Mouse (Mus musculus) neural tube, embryonic 15.5 days (tissue): Measurements from ENCODE around the gene Tnfrsf21. TPM values are rescaled to one million over a fixed set of nuclear protein-coding genes. Genes with fewer than 3 reads are reported as not detected.

Source experiments
- ATAC-seq: fragments of 200-750 bp; cut with Nextera tagmentation; 2 replicates; pipeline ENCODE4 v1.8.0; 2017; ENCODE audit warnings: mild to moderate bottlenecking, moderate TSS enrichment, moderate library complexity; ENCODE audit not compliant: low FRiP score
- H3K27ac ChIP-seq: fragments of 300-500 bp; sonication (generic); replicated peaks from 2 replicates; pipeline ENCODE4 v1.5.1; 2015; ENCODE audit warnings: mild to moderate bottlenecking, inconsistent platforms
- H3K27me3 ChIP-seq: fragments of 300-500 bp; sonication (generic); replicated peaks from 2 replicates; pipeline ENCODE4 v1.6.1; 2015; ENCODE audit warnings: inconsistent platforms
- H3K36me3 ChIP-seq: fragments of 300-500 bp; sonication (generic); 2 replicates; pipeline ENCODE4 v1.6.1; 2015; ENCODE audit warnings: inconsistent platforms
- H3K4me1 ChIP-seq: fragments of 300-500 bp; sonication (generic); 2 replicates; pipeline ENCODE4 v1.6.1; 2015; ENCODE audit warnings: inconsistent platforms
- H3K4me2 ChIP-seq: fragments of 300-500 bp; sonication (generic); 2 replicates; pipeline ENCODE4 v1.6.1; 2015; ENCODE audit warnings: inconsistent platforms, mild to moderate bottlenecking, moderate library complexity
- H3K4me3 ChIP-seq: fragments of 300-500 bp; sonication (generic); replicated peaks from 2 replicates; pipeline ENCODE4 v1.5.1; 2015; ENCODE audit warnings: mild to moderate bottlenecking, inconsistent platforms
- H3K9ac ChIP-seq: fragments of 300-500 bp; sonication (generic); replicated peaks from 2 replicates; pipeline ENCODE4 v1.6.1; 2015; ENCODE audit warnings: mild to moderate bottlenecking, inconsistent platforms
- H3K9me3 ChIP-seq: fragments of 300-500 bp; sonication (generic); replicated peaks from 2 replicates; pipeline ENCODE4 v1.6.1; 2016; ENCODE audit warnings: inconsistent platforms
- WGBS: fragments of 180-500 bp; shearing (Covaris S2); methylation state at CpG from one replicate; pipeline ENCODE4 v1.1.7; 2015; ENCODE audit warnings: mixed read lengths; 5-methylcytosine and 5-hydroxymethylcytosine counted together
- polyA plus RNA-seq: library from polyadenylated mRNA; unstranded; fragments of >200 nt; fragmentation: Nextera tagmentation; extraction: Ambion mirVana; gene quantifications from 2 replicates; pipeline ENCODE4 v1.2.1, GENCODE M21; 2015

Gene Tnfrsf21
- polyA plus RNA-seq, 1 experiment from 2014 or later = 84.4 TPM

DNA sequence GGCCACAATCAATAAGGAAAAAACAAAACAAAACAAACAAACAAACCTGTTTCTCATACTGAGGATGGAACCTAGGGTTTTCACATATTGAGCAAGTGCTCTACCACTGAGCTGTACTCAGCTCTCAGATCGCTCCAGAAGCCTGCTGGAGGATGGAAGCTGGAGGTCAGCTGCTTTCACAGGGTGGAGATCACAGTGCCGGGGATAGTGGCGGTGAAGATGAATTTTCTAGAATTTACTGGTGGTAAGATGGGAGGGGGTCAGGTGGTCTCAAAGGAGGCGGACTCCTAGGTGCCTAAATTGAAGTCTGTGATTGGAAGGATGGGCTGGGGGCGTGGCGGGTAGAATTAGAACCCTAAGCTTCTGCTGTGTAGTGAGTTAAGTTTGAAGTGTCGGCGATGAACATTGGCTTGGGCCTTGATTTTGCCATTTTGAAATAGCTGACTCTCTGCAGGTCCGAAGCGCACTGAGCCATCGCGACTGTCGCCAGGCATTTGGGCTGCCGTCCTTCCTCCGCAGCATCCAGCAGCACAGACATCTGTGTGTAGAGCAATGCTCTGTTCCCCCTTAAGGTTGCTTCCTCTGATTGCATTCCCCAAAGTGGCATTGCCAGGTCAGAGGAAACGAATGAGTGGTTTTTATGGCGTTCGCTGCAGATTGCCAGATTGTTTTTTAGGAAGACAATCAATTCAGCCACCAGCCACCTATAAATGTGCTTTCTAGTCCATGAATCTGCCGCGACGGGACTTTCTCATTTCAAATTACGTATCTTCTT is 9.7 kb downstream of the Tnfrsf21 start:
- Histone ChIP-seq H3K4me3 (peak overlapping the region; percentile 11; the same call in 1 of the 2 replicates), H3K36me3 (0 out of 2 replicates have a peak, but pooled peaks cover 5% of the 10 kb centered on the region), H3K4me2 (peak overlapping the region; percentile 39), H3K4me1 (peaks cover 62% of the 10 kb centered on the region), H3K9ac (no peak overlapping the region), H3K9me3 (no peaks in the 10 kb centered on the region), H3K27ac (peak overlapping the region; percentile 57), H3K27me3 (no peaks in the 10 kb centered on the region)
- peak; percentile 75; the same call in 1 of the 2 replicates for ATAC-seq
- 53% methylated on average over 22 of the region's 22 CpGs for WGBS

DNA sequence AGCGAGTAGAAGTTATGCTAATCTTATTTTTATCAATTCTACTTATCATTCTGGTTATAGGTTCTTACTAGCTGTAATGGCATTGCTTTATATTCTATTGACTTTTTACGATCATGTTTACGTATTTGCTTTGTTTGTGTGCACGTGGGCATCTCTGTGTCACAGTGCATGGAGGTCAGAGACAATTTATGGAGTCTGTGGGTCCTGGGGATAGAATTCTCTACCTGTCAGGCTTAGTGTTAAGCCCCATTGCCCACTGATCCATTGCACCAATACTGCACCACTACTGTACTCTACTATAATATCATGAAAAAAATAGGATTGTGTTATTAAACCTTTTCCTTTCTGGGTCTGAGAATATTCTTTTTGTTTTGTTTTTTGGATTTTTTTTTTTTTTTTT is 10.4 kb downstream of the Tnfrsf21 start:
- 23% methylated on average over 4 of the region's 4 CpGs for WGBS
- Histone ChIP-seq H3K36me3 (0 out of 2 replicates have a peak, but pooled peaks cover 5% of the 10 kb centered on the region), H3K9me3 (no peaks in the 10 kb centered on the region), H3K27me3 (no peaks in the 10 kb centered on the region), H3K4me1 (peaks cover 60% of the 10 kb centered on the region), H3K27ac (peak overlapping the region; percentile 57; the same call in 1 of the 2 replicates), H3K9ac (no peak overlapping the region), H3K4me2 (peak overlapping the region; percentile 39), H3K4me3 (no peak overlapping the region)
- ATAC-seq = peak; percentile 54

DNA sequence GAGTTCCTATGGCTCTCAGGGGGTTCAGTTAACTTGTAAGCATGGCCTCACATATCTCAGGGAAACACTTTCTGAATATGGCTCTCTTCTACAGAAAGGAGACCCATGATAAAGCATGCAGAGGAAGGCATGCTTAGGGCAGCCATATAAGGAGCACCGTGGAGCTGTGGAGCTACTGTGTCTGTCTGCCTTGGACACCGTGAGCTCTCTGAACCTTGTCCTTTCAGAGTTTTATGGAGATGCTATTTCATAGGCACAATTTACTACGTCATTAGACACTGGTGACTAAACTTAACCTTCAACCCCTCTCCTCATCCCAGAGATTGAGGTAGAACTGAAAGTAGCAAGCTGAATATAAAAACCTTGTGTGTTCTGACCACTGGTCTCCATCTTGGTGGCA is 13.2 kb downstream of the Tnfrsf21 start:
- no peak overlapping the region for H3K27ac ChIP-seq
- no peak overlapping the region for H3K4me2 ChIP-seq
- H3K27me3 ChIP-seq = no peaks in the 10 kb centered on the region
- H3K9me3 ChIP-seq = no peaks in the 10 kb centered on the region
- H3K9ac ChIP-seq = no peak overlapping the region
- no peak for ATAC-seq
- peaks cover 41% of the 10 kb centered on the region for H3K4me1 ChIP-seq
- no peak overlapping the region for H3K4me3 ChIP-seq
- WGBS = 69% methylated on average over 3 of the region's 3 CpGs
- H3K36me3 ChIP-seq = no peaks in the 10 kb centered on the region

DNA sequence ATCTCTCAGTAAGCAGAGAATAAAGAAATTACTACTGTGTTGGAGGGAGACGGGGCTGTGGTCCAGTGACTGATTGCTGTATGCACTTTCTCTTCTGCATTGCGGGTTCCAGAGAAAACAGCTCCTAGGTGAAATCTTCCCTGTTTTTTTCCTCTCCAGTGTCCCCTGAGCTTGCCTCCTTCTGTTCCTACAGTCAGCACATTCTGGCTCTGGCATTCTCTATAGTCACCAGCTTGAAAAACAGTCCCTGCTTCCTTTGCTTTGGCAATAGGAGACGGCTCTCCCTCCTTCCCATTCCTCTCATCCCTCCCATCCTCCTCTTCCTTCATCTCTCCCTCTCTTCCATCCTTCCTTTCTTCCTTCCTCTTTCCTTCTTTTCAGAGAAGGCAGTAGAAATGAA is 13.9 kb downstream of the Tnfrsf21 start:
- H3K4me2 ChIP-seq = no peak overlapping the region

DNA sequence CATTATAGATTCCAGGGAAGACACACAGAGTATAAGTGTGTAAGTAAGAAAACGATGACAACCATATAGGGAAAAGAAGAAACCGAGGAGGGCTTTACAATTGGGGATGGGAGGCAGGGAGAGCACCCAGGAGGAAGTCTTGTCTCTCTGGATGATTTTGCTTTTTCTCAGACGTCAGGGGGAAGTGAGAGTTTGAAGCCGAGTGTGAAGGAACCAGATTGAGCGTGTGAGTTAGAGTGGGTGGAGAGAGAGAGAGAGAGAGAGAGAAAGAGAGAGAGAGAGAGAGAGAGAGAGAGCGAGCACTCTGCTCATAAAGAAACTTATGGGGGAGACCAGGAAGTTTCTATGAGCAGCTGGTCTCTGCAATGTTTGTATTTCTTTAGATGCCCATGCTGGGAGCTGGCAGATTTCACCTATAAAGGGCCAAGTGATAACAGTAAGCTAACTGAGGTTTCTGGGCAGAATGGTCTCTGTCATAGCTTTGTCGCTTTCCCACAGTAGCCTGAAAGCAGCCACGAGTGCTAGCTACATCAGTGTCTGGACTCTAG is 16.2 kb downstream of the Tnfrsf21 start:
- Histone ChIP-seq H3K9ac (no peak overlapping the region), H3K4me1 (peaks cover 25% of the 10 kb centered on the region), H3K4me3 (no peak overlapping the region), H3K9me3 (no peaks in the 10 kb centered on the region), H3K27ac (no peak overlapping the region), H3K36me3 (peaks cover 4% of the 10 kb centered on the region), H3K27me3 (no peaks in the 10 kb centered on the region), H3K4me2 (no peak overlapping the region)
- 82% methylated on average over 8 of the region's 8 CpGs for WGBS
- no peak for ATAC-seq

More for the DNA sequence above, 13.9 kb downstream of the Tnfrsf21 start:
- Histone ChIP-seq H3K27me3 (no peaks in the 10 kb centered on the region), H3K27ac (no peak overlapping the region), H3K9me3 (no peaks in the 10 kb centered on the region), H3K9ac (no peak overlapping the region), H3K36me3 (no peaks in the 10 kb centered on the region), H3K4me3 (no peak overlapping the region), H3K4me1 (peaks cover 36% of the 10 kb centered on the region)
- no peak for ATAC-seq
- 56% methylated on average over 3 of the region's 3 CpGs for WGBS

DNA sequence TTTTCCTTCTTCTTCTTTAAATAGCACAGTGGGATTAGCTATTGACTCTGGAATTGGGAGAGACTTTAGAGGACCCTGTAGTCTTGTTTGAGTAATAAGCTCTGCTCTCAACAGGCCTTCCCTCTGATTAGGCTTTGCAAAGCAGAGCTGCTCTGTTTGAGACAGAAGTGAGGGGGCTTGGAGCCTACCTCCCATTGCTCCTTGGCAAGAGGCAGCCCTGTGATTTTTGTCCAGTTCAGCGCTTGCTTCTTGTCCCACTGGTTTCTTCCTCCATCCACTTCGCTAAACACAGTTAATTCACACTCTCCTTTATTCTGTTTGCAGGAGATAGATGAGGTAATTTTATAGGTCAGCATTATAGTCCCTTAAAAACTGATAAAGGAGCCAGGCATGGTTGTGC is 19.0 kb downstream of the Tnfrsf21 start:
- peaks cover 32% of the 10 kb centered on the region for H3K36me3 ChIP-seq
- no peaks in the 10 kb centered on the region for H3K27me3 ChIP-seq
- 0 out of 2 replicates have a peak overlapping the region, but pooled peaks have one; percentile 6 for H3K27ac ChIP-seq
- H3K4me2 ChIP-seq = no peak overlapping the region
- WGBS = 72% methylated on average over 2 of the region's 2 CpGs
- no peaks in the 10 kb centered on the region for H3K9me3 ChIP-seq
- peaks cover 12% of the 10 kb centered on the region; the same call in 1 of the 2 replicates for H3K4me1 ChIP-seq
- no peak overlapping the region for H3K9ac ChIP-seq
- H3K4me3 ChIP-seq = no peak overlapping the region
- ATAC-seq = no peak

DNA sequence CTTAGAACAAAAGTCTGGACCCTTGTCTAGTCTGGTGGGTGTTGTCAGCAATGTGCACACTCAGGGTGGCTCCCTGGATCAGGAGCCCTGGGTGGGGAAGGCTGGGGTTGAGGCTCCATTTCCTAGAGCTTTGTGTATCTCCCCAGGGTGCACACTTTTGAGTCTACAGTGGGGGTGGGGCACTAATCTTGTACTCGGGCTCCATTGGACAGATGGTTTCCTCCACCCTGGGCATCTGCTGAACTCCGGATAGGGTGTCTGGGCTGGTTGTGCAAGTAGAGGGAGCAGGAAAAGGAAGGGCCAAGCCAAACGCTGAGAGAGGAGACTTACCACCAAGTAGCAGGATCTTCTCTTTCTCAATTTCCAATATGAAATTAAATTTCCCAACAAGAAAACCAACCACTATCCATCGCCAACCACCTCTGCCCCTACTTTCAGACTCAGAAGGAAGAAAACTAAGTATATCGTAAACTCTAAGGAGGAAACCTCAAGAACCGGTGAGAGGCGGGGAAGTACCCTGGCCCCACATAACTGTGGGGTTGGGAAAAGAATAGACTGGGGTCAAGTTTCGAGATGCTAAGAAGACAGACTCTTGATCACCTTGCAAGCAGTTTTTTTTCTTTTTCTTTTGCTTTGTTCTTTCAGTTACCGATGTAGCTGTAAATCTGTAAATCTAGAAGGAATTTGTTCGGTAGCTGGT is 19.9 kb downstream of the Tnfrsf21 start:
- no peak overlapping the region for H3K27ac ChIP-seq
- H3K4me2 ChIP-seq = no peak overlapping the region
- H3K9me3 ChIP-seq = no peaks in the 10 kb centered on the region
- H3K4me1 ChIP-seq = 0 out of 2 replicates have a peak, but pooled peaks cover 11% of the 10 kb centered on the region
- ATAC-seq = peak; percentile 16; the same call in 1 of the 2 replicates
- peaks cover 34% of the 10 kb centered on the region for H3K36me3 ChIP-seq
- 76% methylated on average over 10 of the region's 10 CpGs for WGBS
- H3K27me3 ChIP-seq = no peaks in the 10 kb centered on the region
- H3K9ac ChIP-seq = no peak overlapping the region
- no peak overlapping the region for H3K4me3 ChIP-seq

DNA sequence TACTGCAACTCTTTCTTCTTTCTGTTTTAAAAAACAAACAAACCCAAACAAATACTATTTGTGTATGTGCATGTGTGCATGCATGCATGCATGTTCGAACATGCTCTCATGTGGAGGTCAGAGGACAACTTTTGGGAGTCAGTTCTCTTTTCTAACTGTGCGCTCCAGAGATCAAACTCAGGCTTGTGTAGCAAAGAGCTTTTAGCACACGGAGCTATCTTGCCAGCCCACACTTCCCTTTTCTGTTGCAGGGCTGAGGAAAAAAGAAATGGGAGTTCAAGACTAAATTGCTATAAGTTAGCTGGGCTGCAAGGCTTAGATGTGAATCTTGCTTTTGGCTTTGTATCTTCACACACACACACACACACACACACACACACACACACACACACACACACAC is 24.2 kb downstream of the Tnfrsf21 start:
- Histone ChIP-seq H3K4me1 (0 out of 2 replicates have a peak, but pooled peaks cover 8% of the 10 kb centered on the region), H3K9me3 (no peaks in the 10 kb centered on the region), H3K27me3 (no peaks in the 10 kb centered on the region), H3K4me3 (no peak overlapping the region), H3K9ac (no peak overlapping the region), H3K4me2 (no peak overlapping the region), H3K27ac (no peak overlapping the region), H3K36me3 (peaks cover 54% of the 10 kb centered on the region)
- no peak for ATAC-seq
- 86% methylated on average over 3 of the region's 3 CpGs for WGBS

DNA sequence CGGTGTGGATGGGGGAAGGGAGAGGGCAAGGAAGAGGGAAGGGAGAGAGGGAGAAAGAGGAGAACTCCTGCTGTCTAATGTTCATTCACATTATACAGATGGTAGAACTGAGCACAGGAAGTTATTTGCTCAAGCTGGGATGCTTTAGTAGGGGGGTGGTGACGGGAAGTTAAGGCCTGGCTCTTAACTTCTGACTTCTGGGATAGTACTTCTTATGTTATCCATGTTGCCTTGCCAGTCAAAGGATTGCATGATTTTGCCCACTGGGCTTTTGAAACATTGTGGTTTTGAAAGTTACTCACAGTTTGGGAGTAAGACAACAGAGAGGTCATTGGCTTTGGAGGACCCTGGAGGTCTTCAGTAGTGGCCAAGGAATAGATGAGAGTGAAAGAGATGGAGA is 34.3 kb downstream of the Tnfrsf21 start:
- H3K4me1 ChIP-seq = no peaks in the 10 kb centered on the region
- H3K9me3 ChIP-seq = no peaks in the 10 kb centered on the region
- H3K36me3 ChIP-seq = peaks cover 7% of the 10 kb centered on the region; the same call in 1 of the 2 replicates
- WGBS = 93% methylated on average over 2 of the region's 2 CpGs
- no peak overlapping the region for H3K27ac ChIP-seq
- ATAC-seq = no peak
- no peaks in the 10 kb centered on the region for H3K27me3 ChIP-seq
- H3K9ac ChIP-seq = no peak overlapping the region
- H3K4me3 ChIP-seq = no peak overlapping the region
- no peak overlapping the region for H3K4me2 ChIP-seq

DNA sequence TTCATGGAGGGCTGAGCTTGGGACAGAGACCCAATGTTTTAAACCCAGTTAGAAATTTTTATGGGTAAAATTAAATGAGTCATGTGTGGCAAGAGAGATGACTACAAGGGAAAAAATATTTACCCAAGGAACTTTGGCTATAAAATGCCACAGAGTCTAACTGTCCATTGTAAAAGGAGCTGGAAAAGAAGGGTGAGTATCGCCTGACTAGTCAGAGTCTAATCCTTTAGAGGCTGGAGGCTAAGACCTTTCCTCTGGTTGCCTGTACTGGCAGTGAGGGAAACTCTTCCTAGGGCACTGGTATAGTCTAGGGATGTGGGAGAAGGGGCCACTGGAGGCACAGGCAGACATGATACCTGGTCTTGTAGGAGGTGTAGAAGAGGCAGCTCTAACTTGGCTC is 36.4 kb downstream of the Tnfrsf21 start:
- H3K36me3 ChIP-seq = peaks cover 7% of the 10 kb centered on the region; the same call in 1 of the 2 replicates
- WGBS = 94% methylated on average over 1 of the region's 1 CpGs
- no peaks in the 10 kb centered on the region for H3K4me1 ChIP-seq

DNA sequence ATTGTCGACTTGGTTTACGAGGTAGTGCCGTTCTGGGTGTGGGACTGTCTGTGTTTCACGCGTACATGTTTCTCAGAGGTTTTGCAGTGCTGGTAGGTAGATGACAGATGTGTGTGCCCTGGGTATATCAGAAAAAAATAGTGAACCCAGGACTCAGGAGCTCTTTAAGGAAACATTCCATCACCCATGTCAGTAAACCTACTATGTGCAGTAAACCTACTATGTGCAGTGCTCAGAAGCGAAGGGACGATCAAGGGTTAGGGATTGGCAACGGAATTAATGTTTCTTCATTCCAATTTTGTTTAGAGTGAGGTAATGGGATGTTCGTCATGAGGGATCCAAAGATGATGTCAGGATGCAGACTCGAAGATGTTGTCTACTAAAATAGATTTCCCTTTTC is 37.6 kb downstream of the Tnfrsf21 start:
- Histone ChIP-seq H3K9ac (no peak overlapping the region), H3K27ac (no peak overlapping the region), H3K4me1 (no peaks in the 10 kb centered on the region), H3K9me3 (no peaks in the 10 kb centered on the region), H3K4me2 (no peak overlapping the region), H3K4me3 (no peak overlapping the region), H3K36me3 (peaks cover 7% of the 10 kb centered on the region; the same call in 1 of the 2 replicates), H3K27me3 (no peaks in the 10 kb centered on the region)
- ATAC-seq = no peak
- 96% methylated on average over 10 of the region's 10 CpGs for WGBS

More for the DNA sequence above, 36.4 kb downstream of the Tnfrsf21 start:
- H3K27me3 ChIP-seq = no peaks in the 10 kb centered on the region
- H3K9me3 ChIP-seq = no peaks in the 10 kb centered on the region
- no peak overlapping the region for H3K4me3 ChIP-seq
- no peak for ATAC-seq
- H3K27ac ChIP-seq = no peak overlapping the region
- no peak overlapping the region for H3K9ac ChIP-seq
- no peak overlapping the region for H3K4me2 ChIP-seq
